Mouse (Mus musculus) cortical plate, adult 2 months (tissue): ENCODE data around the gene Pkd1l3.

Source experiments
- CTCF ChIP-seq: fragments of 200-500 bp; IDR thresholded peaks from 2 replicates; pipeline ENCODE4 v1.5.1; 2011; ENCODE audit warnings: mild to moderate bottlenecking, control low read depth, low read length; ENCODE audit not compliant: insufficient read depth; ENCODE audit errors: extremely low read depth
- POLR2A ChIP-seq: fragments of 200-500 bp; IDR thresholded peaks from 2 replicates; pipeline ENCODE4 v1.6.1; 2011; ENCODE audit warnings: mild to moderate bottlenecking, low read length, control low read depth; ENCODE audit not compliant: insufficient read depth; ENCODE audit errors: extremely low read depth

DNA sequence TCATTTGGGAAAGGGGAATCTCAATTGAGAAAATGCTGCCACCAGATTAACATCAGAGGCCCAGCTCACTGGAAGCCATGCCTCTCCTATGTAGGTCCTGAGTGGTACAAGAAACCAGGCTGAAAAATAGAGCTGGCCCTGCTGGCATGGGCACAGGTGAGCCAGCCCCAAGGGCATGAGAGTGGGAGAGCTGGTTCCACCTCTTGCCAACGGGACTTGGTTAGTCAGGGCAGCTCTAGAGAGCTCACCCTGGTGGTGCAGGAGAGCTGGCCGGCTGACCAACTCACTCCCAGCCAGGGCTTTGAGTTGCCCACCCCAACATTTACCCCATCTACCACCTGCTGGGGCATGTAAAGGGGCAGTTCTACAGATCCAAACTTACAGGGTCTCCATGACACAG lies 59.3 kb downstream of the Pkd1l3 start:
- no peak for TF ChIP-seq CTCF
- TF ChIP-seq POLR2A: no peak
